Mouse (Mus musculus): Measurements from ENCODE around the gene Rpusd3.

Rpusd3 gene

GRCm38 (mm10) chr6:113419199-113419587 is at the start of gene Rpusd3:
Rpusd3 (minus strand) TSS chr6:113419340.
- DNase-seq: peak; percentile 96

DNA sequence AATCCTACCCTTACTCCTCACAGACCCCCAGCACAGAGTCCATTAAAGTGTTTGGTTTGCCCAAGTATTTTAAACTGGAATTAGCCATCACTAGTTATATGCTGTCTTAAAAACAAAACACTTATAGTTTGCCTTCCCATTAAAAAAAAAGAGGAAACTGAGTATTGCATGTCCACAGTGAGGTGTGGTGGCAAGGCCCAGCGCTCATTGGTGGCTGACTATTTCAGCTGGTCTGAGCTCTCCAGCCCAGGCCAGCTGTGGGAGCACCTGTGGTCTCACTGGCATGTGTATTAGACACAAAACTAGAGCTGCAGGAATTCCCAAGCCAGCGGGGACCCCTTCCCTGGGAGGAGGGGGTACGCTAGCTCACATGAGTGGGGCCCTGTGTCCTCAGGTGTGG is 49.4 kb upstream of the Rpusd3 start:
- no peak for DNase-seq

DNA sequence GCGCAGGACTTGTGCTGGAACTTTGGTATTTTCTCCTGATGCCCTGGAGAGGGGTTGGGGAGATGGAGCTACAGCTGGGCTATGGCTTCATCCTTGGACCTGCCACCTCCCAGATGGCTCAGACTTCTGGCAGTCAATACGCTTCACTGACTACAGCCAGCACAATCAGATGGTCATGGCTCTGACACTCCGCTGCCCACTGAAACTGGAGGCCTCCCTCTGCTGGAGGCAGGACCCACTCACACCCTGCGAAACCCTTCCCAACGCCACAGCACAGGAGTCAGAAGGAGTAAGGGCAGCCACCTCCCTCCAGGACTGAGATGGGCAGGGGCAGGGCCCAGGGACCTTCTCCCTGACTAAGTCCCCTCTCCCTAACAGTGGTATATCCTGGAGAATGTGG is 46.5 kb upstream of the Rpusd3 start:
- no peak for DNase-seq

DNA sequence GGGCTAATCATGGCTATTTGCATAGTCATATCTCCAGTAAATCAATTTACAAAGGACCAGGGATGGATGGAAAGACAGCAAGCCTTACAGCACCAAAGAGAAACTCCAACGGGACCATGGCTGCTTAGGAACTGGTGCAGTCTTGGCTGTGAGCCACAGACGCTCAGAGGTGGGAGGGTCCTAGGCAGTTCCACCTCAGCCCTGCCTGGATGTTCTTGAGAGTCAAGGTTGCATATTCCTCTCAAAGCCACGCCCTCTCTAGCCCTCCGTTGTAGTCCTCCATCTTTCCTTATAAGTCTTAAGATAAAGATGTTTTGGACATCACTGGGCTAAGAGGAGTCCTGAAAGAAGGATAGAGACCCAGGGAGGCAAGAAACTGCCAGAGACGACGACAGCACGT is 44.9 kb upstream of the Rpusd3 start:
- no peak for DNase-seq

DNA sequence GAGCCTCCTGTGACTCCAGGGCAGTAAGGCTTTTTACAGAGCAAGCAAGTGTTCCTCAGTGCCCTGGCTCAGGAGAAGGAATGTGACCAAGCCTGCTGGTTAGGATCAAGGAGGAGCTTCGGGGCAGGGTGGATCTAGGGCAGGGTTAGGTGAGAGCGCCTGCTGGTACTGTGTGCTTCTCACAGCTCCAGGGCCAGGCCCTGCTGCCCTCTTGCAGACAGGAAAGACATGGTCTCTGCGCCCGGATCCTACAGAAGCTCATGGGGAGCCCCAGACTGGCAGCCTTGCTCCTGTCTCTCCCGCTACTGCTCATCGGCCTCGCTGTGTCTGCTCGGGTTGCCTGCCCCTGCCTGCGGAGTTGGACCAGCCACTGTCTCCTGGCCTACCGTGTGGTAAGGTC is 39.5 kb upstream of the Rpusd3 start:
- DNase-seq: no peak

GRCm38 (mm10) chr6:113457952-113458534 is 38.9 kb upstream of the Rpusd3 start, which contains the start of gene Il17re:
Il17re (plus strand) TSS chr6:113458484.
- no peak for DNase-seq

- DNase-seq: no peak
Measured at GRCm38 (mm10) chr6:113455007-113455406, 35.9 kb upstream of the Rpusd3 start.

GRCm38 (mm10) chr6:113451839-113452238 is 32.7 kb upstream of the Rpusd3 start:
- no peak for DNase-seq

GRCm38 (mm10) chr6:113447639-113448038 is 28.5 kb upstream of the Rpusd3 start:
- no peak for DNase-seq

DNA sequence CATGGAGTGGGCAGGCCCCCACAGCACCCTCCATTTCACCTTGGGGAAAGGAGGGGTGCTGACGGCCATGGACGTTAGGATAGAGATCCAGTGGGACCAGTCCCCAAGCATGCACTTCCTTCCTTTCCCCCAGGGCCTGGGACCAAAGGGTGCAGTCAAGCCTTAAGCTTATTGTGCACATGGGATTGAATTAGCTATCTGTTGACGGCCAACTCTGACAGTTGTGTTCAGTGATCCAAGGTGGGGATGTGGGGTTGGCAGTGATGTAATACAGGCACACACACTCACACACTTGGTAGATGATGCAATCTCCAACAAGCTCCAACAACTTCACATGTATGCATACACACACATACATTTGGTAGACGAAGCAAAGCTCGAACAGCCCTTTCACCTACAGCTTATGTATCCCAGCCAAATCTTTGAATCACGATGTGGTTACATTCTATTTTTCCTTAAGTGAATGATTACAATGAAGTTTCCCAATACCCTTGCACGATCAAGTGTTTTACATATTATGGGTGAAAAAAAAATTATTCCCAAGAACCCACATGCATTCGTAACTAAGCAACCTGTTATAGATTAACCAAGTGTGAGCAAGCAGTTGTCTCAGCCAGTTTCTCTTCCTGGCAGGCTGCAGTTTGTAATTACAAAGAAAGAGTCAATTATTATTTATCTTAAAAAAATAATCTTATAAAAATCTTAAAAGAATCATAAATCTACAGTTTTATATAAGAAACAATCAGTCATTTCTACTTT is 25.2 kb upstream of the Rpusd3 start:
- DNase-seq: no peak

DNA sequence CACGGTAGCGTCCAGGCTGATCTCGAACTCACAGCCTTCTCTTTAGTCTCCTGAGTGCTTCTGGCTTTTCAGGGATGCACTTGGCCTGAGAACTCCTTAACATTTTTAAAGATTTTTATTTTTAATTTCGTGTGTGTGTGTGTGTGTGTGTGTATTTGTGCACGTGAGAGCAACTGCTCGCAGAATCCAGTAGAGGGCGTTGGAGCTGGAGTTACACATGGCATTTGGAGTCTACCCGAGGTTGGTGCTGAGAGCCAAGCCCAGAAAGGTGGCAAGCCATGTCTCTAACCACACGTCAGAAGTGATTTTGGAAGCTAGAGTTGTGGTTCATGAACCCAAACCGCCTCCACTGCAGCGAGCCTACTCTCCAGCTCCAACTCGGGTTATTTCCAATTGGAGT is 24.0 kb upstream of the Rpusd3 start:
- DNase-seq: no peak

- peak; percentile 90 for DNase-seq
Measured at GRCm38 (mm10) chr6:113442442-113443090, 23.4 kb upstream of the Rpusd3 start, which contains the start of gene Jagn1. Jagn1 (plus strand) TSS chr6:113442569.

DNA sequence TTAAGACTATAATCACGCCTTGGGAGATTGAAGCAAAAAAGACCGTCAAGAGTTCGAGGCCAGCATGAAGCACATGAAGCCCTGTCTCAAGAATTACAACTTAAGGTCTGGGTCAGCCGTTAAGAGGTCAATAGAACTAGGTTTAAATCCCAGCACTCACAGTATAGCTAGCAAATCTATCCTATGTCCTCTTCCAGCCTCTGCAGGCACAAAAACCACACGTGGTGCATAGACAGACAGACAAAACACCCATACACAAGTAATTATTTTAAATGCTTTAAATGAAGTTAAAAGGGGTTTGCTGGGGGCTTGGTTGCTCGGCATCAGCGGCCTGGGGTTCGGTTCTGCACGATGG is 22.9 kb upstream of the Rpusd3 start:
- no peak for DNase-seq

DNA sequence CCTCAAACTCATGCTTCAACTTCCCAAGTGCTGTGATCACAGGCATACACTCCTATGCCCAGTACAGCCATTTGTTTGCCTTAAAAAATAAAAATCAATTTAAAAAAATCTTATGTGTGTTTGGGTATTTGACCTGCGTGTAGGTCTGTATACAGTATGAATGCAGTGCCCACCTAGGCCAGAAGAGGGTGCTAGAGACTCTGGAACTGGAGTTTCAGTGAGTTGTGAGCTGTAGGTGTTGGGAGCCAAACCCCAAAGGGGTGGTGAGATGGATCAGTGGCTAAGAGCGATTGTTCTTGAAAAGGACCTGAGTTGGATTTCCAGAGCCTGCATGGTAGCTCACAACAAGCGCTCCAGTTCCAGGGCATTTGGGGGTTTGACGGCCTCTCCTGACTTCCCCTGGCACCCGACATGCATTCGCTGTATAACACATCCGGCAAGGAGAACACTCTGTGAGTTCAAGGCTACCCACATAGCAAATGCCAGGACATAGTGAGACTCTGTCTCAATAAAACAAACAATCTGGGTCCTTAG is 22.1 kb upstream of the Rpusd3 start:
- peak; percentile 56 for DNase-seq

- no peak for DNase-seq
Measured at GRCm38 (mm10) chr6:113440686-113441085, 21.5 kb upstream of the Rpusd3 start.

GRCm38 (mm10) chr6:113438721-113439430 is 19.7 kb upstream of the Rpusd3 start:
- no peak for DNase-seq

GRCm38 (mm10) chr6:113437135-113437534 is 18.0 kb upstream of the Rpusd3 start:
- no peak for DNase-seq

DNA sequence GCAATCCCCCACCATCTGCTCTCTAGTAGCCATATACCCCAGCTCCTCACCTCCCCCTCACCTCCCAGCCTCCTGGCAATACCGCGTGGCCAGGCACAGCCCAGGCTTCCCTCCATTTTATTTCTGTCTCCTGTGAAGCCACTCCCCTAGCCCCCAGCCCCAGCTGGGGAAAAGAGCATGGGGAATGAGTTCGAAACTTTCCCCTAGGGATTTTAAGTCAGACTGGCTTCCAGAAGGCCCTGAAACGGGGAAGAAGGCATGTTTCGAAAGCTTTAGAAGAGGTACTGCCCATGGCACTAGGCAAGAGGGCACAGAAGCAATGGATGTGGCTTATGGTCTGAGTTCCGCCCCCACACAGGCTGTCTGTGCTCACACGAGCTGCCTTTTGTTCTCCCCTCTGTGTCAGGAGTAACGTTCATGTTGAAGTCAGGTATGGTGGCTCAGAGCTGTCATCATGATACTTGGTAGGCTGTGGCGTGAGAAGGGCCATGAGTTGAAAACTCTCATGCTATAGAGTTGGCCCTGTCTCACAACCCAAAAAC is 16.6 kb upstream of the Rpusd3 start, which contains the start of gene Cidec:
Gene Cidec, minus strand, starts transcription at position 97 of the 542 bp plus-strand sequence.
- DNase-seq: no peak

- DNase-seq: no peak
Measured at GRCm38 (mm10) chr6:113434691-113435090, 15.6 kb upstream of the Rpusd3 start.

- DNase-seq: no peak
Measured at GRCm38 (mm10) chr6:113433661-113434060, 14.5 kb upstream of the Rpusd3 start.

DNA sequence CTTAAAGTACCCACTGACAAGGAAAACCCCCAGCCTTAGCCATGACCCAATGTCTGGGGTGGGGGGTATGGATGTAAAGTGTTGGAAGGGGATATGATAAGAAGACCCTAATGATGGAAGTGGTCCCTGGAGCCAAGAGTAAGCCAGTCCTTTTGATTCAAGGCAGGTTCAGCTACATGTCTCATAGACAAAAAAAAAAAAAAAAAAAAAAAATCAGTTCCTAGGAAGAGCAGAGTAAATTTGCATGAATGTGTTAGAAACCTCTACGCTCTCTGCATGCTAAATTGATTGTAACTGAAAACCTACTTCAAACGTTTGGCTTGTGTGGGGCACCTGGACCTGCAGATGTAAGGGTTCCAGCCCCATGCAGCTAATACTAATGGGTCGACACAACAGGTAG is 12.7 kb upstream of the Rpusd3 start:
- no peak for DNase-seq

- no peak for DNase-seq
Measured at GRCm38 (mm10) chr6:113430846-113431245, 11.7 kb upstream of the Rpusd3 start.

DNA sequence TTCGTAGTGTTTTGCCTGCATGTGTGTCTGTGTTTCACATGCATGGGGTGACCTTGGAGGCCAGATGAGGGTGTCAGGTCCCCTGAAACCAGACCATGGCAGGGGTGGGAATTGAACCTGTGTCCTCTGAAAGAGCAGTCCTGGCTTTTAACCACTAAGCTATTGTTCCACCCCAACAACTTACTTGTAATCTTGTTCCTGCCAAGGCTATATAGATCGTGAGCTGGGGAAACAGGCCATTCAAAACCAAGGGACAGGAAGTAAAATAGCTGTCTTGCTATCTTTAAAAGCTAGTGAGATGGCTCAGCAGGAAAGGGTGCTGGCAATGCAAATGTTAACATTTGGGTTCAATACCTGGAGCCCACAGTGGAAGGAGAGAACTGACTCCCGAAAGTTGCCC is 10.8 kb upstream of the Rpusd3 start:
- DNase-seq: no peak
